Mouse (Mus musculus) layer of hippocampus, postnatal 25 days (tissue): ENCODE measurements around the gene Ly6g5b. TPM values are rescaled to one million over a fixed set of nuclear protein-coding genes. Genes with fewer than 3 reads are reported as not detected.
A peak's percentile ranks its signal among the peaks of the same experiment; 100 is the strongest.
"Not testable (repeated sequence)": the region's sequence is repeated elsewhere in the genome, so short reads cannot be mapped to it uniquely, and the experiment has no call there.

Experiments used
- DNase-seq, 2 experiments: peaks; one replicate each; pipeline ENCODE4 v3.0.0; 2022; ENCODE audit warnings: mixed read lengths in 2 of 2, low spot score in 1 of 2; ENCODE audit errors: extremely low spot score in 1 of 2
- total RNA-seq, 2 experiments: library from RNA; stranded (reverse); gene quantifications; 2 replicates each; pipeline ENCODE4 v1.2.3; 2021

Gene Ly6g5b
- total RNA-seq, 2 experiments from 2014 or later, result 0.42 to 0.54 TPM

DNA sequence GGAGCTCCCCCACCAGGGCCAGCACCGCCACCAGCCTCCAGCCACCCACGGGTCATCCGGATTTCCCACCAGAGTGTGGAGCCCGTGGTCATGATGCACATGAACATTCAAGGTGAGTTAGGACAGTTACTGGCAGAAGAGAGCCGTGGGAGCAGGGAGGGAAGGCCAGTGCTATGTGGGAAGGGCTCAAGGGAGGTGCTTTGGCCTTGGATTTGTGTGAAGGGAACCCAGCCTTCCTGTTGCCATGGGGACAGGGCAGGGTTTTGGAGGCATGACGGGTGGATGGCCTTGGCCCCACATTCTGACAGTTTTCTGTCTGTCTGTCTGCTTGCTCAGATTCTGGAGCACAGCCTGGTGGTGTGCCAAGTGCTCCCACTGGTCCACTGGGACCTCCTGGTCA, 26.7 kb upstream of the Ly6g5b start:
- no peak for DNase-seq

DNA sequence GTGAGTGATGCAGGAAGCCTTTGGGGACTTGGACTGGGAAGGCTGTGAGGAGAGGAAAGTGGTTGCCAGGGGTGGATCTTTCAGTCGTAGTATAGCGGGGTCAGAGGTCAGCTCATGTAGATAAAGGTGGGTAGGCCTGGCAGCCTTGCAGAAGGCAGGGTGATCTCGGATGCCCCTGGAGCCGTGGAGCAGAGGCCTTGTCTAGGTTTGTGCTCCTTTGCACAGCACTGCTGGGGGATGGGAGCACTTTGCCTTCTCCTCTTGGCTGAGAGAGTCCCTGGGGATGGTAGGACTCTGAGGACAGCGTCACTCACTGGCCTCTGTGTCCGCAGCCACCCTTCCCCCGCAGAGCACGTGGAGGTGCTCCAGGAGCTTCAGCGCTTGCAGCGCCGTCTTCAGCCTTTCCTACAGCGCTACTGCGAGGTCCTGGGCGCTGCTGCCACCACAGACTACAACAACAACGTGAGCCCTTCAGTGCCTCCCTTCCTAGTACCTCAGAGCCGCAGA, 25.3 kb upstream of the Ly6g5b start:
- no peak for DNase-seq

- no peak for DNase-seq
These were observed 24.0 kb upstream of the Ly6g5b start for GRCm38 (mm10) chr17:35139269-35139668.

DNA sequence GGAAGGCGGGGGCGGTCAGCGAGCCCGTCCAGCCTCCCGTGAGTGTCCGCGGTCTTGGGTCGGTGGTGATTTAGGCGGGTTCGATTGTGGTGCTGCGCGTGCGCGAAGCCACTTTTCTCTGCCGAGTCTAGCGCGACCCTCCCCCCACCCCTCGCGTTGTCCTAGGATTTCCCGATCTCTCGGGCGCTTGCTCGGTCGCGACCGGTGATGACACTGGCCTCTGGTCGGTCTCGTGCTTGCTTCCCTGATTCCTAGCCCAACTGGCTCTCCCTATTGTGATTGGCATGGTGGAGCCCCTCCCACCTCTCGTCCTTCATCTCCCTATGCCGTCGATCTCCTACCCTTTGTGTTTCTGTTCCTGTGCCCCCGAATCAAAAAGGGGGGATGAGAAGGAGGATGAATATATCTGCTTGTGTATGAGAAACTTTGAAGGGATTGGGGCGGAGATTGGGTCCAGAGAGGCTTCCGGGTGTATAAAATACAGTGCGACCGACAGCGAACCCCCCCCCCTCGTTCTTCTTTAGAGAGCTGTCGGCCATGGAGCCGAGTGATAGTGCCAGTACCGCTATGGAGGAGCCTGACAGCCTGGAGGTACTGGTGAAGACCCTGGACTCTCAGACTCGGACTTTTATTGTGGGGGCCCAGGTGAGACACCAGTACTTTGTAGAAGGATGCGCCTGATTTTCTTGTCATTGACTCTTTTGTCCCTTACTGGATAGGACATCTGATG, 20.5 kb upstream of the Ly6g5b start:
- DNase-seq, result no peak

- DNase-seq, result peak; percentile 87 to 98
These were observed 19.8 kb upstream of the Ly6g5b start, which contains the start of gene Bag6 for GRCm38 (mm10) chr17:35134801-35135590. Gene Bag6, plus strand, starts transcription at chr17:35135178.

DNA sequence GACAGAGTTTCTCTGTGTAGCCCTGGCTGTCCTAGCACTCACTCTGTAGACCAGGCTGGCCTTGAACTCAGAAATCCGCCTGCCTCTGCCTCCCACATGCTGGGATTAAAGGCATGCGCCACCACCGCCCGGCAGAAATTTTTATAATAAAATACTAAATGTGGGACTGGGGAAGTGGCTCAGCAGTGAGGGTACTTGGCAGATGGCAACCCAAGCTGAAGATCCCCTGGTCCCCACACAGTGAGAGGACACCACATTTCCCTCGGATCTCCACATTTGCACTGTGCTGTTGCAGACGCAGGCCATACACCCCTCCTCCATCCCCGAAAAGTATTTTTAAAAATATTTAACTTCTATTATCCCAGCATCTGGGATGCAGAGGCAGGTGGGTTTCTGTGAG, 18.3 kb upstream of the Ly6g5b start:
- no peak for DNase-seq

- no peak for DNase-seq
These were observed 16.9 kb upstream of the Ly6g5b start for GRCm38 (mm10) chr17:35132174-35132560.

DNA sequence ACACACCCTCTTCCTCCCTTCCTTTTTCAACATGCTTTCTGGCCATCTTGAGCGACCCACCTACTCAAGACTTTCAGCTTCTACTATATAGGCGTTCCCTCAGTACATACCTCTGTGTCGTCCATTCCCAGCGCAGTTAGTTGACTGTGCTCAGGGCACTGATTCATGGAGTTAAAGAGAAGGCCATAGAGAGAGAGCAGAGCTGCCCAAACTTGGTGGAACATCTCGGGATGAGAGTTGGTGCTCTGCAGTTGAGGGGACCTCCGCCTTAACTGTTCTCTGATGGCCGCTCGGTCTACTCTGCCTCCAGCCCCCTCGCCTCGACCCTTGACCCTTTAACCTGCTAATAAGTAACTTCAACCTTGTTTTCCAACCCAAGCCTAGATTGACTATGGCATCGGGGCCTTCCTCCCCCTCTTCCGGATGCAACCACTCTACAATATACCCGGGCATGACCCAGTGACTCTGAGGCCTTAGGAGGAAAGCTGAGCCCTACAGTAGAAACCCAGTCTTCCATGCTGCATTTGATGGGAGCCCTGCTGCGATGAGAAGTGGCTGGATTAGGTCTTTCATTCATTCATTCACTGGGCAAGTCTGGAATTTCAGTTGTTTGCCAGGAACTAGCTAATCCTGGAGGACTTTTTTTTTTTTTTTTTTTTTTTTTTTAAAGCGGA, 16.4 kb upstream of the Ly6g5b start, which contains the start of gene Apom:
TSS of gene Apom (minus strand) at position 551 of the 674 bp plus-strand sequence.
- DNase-seq, result no peak

GRCm38 (mm10) chr17:35131038-35131437, 15.8 kb upstream of the Ly6g5b start:
- no peak for DNase-seq

GRCm38 (mm10) chr17:35128996-35129395, 13.8 kb upstream of the Ly6g5b start:
- no peak for DNase-seq

DNA sequence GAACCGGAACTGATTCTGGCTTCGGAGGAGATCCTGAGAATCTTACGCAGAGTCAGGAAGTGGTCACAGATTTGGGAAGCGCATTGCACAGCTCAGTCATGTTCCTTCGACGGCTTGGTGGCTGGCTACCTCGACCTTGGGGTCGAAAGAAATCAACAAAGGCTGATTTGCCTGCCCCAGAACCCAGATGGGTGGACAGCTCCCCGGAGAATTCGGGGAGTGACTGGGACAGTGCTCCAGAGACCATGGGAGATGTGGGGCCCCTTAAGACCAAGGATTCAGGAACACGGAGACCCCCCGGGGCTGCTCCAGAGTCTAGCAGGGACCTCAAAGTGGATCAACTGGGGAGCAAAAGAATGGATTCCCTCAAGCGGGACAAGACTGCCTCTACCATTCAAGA, 11.8 kb upstream of the Ly6g5b start:
- DNase-seq, result no peak

- DNase-seq, result peak; percentile 56 to 60
These were observed 11.0 kb upstream of the Ly6g5b start, which contains the start of gene D17H6S53E for GRCm38 (mm10) chr17:35126206-35126611. Gene D17H6S53E, plus strand, starts transcription at chr17:35126373.

- DNase-seq, result no peak
These were observed 10.3 kb upstream of the Ly6g5b start for GRCm38 (mm10) chr17:35125578-35125977.

- DNase-seq, result no peak
These were observed 9.9 kb upstream of the Ly6g5b start for GRCm38 (mm10) chr17:35125081-35125480.

DNA sequence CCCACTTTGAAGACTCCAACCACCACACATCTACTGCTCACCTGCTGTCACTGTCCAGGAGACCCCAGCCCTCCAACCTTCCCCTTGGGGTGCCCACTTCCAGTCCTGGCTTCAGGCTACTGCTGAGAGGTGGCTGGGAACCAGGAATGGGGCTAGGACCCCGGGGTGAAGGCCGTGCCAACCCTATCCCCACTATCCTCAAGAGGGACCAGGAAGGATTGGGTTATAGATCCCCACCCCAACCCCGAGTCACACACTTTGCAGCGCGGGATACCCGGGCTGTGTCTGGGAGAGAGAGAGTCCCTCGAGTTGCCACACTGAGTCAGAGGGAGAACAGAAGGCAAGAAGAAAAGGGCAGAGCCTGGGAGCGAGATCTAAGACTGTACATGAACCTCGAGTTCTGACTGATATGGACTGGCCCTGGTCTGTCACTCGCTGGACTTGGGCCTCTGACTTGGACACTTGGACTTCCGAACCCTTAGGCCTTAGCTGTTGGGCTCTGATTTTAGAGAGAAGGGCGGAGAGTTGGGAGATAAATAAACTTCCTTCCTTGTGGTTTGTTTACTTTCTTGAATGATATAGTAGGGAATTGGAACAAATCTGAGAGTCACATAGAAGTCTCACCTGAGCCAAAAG, 9.2 kb upstream of the Ly6g5b start:
- DNase-seq, result not testable (repeated sequence)

GRCm38 (mm10) chr17:35123287-35123686, 8.1 kb upstream of the Ly6g5b start:
- not testable (repeated sequence) for DNase-seq

- peak; percentile 47 to 60 for DNase-seq
These were observed 6.7 kb upstream of the Ly6g5b start, which contains the start of gene Csnk2b for GRCm38 (mm10) chr17:35121871-35122303. Gene Csnk2b, minus strand, starts transcription at chr17:35122053.

DNA sequence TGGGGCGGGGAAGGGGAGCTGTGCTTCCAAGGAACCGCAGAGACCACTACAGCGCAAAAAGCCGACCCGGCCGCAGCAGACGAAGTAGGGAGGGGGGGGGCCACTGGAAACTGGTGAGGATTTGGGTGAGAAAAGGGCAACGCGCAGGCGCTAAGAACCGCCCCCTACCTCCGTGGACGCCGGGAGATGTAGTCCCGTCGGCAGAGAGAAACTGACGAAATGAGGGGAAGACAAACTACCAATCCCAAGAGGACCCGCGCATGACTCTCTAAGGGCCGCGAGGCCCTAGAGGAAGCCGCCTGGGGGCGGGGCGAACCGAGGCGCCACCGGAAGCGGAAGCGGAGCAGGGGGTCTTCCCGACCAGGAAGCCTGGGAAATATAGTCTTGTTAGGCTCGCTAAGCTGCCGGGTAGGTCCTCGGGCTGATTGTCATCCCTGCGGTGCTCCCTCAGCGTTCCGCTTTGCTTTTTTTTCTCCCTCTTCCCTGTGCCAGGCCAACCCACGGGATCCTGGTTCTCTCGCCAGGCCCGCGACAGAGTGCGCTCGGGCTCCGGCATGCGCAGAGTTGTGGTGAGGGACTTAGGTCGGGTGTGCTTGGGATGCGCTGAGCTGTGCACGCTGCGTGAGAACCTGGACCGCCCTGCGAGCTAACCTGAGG, 6.0 kb upstream of the Ly6g5b start, which contains the start of gene Gpank1:
TSS of gene Gpank1 (plus strand) at position 313 of the 657 bp plus-strand sequence.
- DNase-seq, result peak; percentile 87 to 92

DNA sequence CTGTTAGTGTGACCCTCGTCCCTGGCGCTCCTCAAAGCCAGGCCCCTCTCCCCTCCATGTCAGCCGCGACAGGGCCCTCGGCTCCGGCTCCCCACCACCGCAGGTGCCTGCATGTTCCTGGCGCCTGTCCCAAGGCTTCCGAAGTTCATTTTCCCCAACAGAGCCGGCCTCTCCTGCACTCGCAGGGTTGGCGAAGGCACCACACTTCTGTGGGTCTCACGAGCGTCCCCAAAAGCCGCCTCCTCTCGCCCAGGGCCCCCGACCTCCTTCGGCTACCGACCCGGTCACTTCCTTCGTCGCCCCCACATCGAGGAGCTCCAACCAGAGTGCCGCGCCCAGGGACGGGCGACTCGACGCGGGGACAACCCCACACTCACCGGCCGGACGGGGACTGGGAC, 5.5 kb upstream of the Ly6g5b start:
- peak in 1 of 2 experiments; percentile 15 for DNase-seq
